Mouse (Mus musculus): Measurements from ENCODE around the gene Kif5a. TPM values are rescaled to one million over a fixed set of nuclear protein-coding genes. Genes with fewer than 3 reads are reported as not detected.

Kif5a gene
- total and polyA plus RNA-seq, 3 experiments, result 0.14 to 2.1 TPM; not detected in 1

GRCm38 (mm10) chr10:127188465-127189115 lies 74.6 kb downstream of the Kif5a start (continued):
- TF ChIP-seq TCF12 (IDR thresholded peaks at IDR 0.05; ENCODE audit: low read depth, low read length) (peak; percentile 49; the same call in 1 of the 2 replicates), TBP (conservative IDR thresholded peaks at IDR 0.05; ENCODE audit: low read depth, low read length) (no peak), JUND (conservative IDR thresholded peaks at IDR 0.05; ENCODE audit: low read depth, low read length) (no peak), CHD1 (IDR thresholded peaks at IDR 0.05; ENCODE audit: low read depth, low read length) (no peak), SIN3A (IDR thresholded peaks at IDR 0.05; ENCODE audit: low read length) (peak; percentile 81; the same call in 1 of the 2 replicates), ZNF384 (IDR thresholded peaks at IDR 0.05; ENCODE audit: low read depth, low read length) (no peak), MAX (IDR thresholded peaks at IDR 0.05; ENCODE audit: low read length) (no peak)

DNA sequence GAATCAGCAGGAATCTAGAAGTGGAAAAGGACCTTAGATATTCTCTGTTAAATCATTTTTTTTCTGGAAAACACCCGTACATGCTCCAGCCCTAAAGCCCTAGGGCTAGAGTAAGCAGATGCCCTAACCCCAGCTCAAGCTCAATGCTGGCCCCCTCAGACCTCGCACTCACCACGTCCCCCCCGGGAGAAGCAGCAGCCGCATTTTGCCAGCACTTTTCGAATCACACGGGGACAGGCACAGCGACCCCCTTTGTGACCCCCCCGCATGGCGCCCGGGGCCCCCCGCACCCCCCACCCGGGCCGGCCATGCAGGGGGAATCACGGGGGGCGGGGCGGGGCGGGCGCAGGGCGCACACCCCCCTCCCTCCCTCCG lies 75.1 kb downstream of the Kif5a start:
- Histone ChIP-seq H3K36me3 (replicated peaks in 1 of 2; ENCODE audit: control insufficient read depth in 1 of 2, insufficient read depth in 1 of 2, low read length in 1 of 2) (peaks cover 18 to 60% of the 10 kb centered on the region in 2 experiments), H3K9me3 (replicated peaks; ENCODE audit: low read length) (peaks cover 7% of the 10 kb centered on the region), H3K27me3 (replicated peaks) (no peaks in the 10 kb centered on the region), H3K27ac (ENCODE audit: insufficient read depth, low read depth) (no peak overlapping the region), H3K4me2 (ENCODE audit: insufficient read depth, low read depth, poor library complexity, severe bottlenecking) (peak overlapping the region; percentile 79), H3K9ac (ENCODE audit: insufficient read depth, low read depth) (peak overlapping the region; percentile 79), H3K79me2 (replicated peaks; ENCODE audit: control insufficient read depth, extremely low read depth, insufficient read depth, poor library complexity, severe bottlenecking) (no peaks in the 10 kb centered on the region), H3K4me1 (ENCODE audit: control insufficient read depth in 1 of 2, insufficient read depth in 2 of 2) (peaks cover 0 to 20% of the 10 kb centered on the region in 2 experiments; a peak in 1 of 4 replicates), H3K4me3 (replicated peaks in 1 of 3; ENCODE audit: low read depth in 2 of 3, low read length in 2 of 3, poor library complexity in 1 of 3) (peak overlapping the region; percentile 45 to 76 (median 68))
- no peak for DNase-seq (ENCODE audit: extremely low read depth)
- in situ Hi-C loops (cut with MboI; ENCODE audit: low pct_ligation_motif_present, low pct_unique_long_range_greater_than_20kb, low sequenced_read_pairs), result no loop called here
- dilution Hi-C loops (cut with MboI; ENCODE audit: extremely low pct_ligation_motif_present, extremely low pct_unique_long_range_greater_than_20kb, low sequenced_read_pairs), result no loop called here
- TF ChIP-seq CTCF (conservative IDR thresholded peaks at IDR 0.05 in 1 of 2, IDR thresholded peaks at IDR 0.05 in 1 of 2; ENCODE audit: low read depth in 2 of 2, low read length in 2 of 2), result no peak
- no peak for TF ChIP-seq BHLHE40 (IDR thresholded peaks at IDR 0.05; ENCODE audit: low read depth, low read length)
- no peak for TF ChIP-seq GABPA (IDR thresholded peaks at IDR 0.05; ENCODE audit: insufficient replicate concordance, low read depth, low read length)
- no peak for TF ChIP-seq CHD1 (IDR thresholded peaks at IDR 0.05; ENCODE audit: low read depth, low read length)
- no peak for TF ChIP-seq ELF1 (IDR thresholded peaks at IDR 0.05; ENCODE audit: low read depth, low read length)
- TF ChIP-seq ZC3H11A (IDR thresholded peaks at IDR 0.05; ENCODE audit: low read depth, low read length), result no peak
- TF ChIP-seq EP300 (IDR thresholded peaks at IDR 0.05; ENCODE audit: low read length), result no peak
- TF ChIP-seq POLR2A (IDR thresholded peaks at IDR 0.05; ENCODE audit: low read depth, low read length), result no peak
- no peak for TF ChIP-seq MAZ (IDR thresholded peaks at IDR 0.05; ENCODE audit: low read depth, low read length)
- TF ChIP-seq MEF2A (IDR thresholded peaks at IDR 0.05; ENCODE audit: borderline replicate concordance, low read depth, low read length), result no peak
- no peak for TF ChIP-seq MAFK (IDR thresholded peaks at IDR 0.05; ENCODE audit: insufficient replicate concordance, low read length)
